Mouse (Mus musculus): ENCODE results near the gene Gbx2. TPM values are rescaled to one million over a fixed set of nuclear protein-coding genes. Genes with fewer than 3 reads are reported as not detected.

Gene Gbx2
- polyA plus RNA-seq, 1 experiment from 2014 or later: 33.0 TPM

DNA sequence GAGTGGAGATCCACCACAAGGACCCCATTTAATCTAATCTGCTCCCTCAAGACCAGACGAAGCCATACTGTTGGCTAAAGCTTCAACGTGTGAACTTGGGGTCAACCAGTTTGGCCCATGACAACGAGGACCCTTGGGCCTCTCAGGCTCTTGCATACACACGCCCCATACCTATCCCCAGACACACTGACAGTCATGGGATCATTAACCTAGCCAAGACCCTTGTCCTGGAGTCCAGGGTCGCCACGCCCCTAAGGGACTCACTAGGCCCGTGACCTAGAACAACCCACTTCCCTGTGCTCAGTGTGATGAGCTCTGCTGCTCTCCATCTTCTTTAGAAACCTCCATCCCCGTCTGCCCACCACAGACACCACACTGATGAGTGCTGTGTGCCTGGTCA lies 46.6 kb downstream of the Gbx2 start:
- H3K4me3 ChIP-seq (ENCODE audit: low read length): no peak overlapping the region

DNA sequence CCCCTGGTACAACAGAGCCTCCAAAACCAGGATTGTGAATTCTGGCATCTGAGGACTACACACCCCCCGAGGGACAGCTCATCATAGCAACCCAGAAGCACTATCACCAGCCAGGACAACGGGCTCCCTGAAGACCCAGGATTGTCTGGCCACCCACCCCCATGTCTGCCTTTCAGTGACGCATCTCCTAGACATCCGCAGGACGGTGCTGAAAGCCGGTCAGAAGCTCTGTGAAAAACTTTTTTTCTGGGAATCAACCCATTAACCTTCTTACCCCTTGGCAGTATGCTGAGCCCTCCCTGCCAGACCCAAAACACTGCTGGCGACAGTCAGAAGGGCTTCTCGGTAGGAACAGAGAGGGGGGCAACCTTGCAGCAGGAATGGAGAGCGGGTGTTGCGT lies 50.1 kb downstream of the Gbx2 start:
- no peak overlapping the region for H3K4me3 ChIP-seq (ENCODE audit: low read length)
- no peak overlapping the region for H3K27ac ChIP-seq (ENCODE audit: low read depth, low read length)
- H3K9me3 ChIP-seq (ENCODE audit: control insufficient read depth, low read length): no peaks in the 10 kb centered on the region
- WGBS: 38% methylated on average over 10 of the region's 10 CpGs
- H3K4me2 ChIP-seq (ENCODE audit: low read length): no peak overlapping the region
- peak; percentile 64 for ATAC-seq
- peaks cover 39% of the 10 kb centered on the region for H3K4me1 ChIP-seq (ENCODE audit: control insufficient read depth, insufficient read depth, low read depth, low read length)
- H3K36me3 ChIP-seq (ENCODE audit: control insufficient read depth, insufficient read depth, low read length): 0 out of 2 replicates have a peak, but pooled peaks cover 2% of the 10 kb centered on the region
- H3K27me3 ChIP-seq (replicated peaks; ENCODE audit: control insufficient read depth, insufficient read depth, low read length): no peaks in the 10 kb centered on the region
- H3K9ac ChIP-seq (ENCODE audit: low read depth, low read length): no peak overlapping the region

More for the DNA sequence above, 46.6 kb downstream of the Gbx2 start:
- peaks cover 19% of the 10 kb centered on the region for H3K36me3 ChIP-seq (ENCODE audit: control insufficient read depth, insufficient read depth, low read length)
- no peak overlapping the region for H3K9ac ChIP-seq (ENCODE audit: low read depth, low read length)
- no peak for ATAC-seq
- WGBS: 93% methylated on average over 8 of the region's 8 CpGs
- H3K27ac ChIP-seq (ENCODE audit: low read depth, low read length): no peak overlapping the region
- H3K4me1 ChIP-seq (ENCODE audit: control insufficient read depth, insufficient read depth, low read depth, low read length): peaks cover 14% of the 10 kb centered on the region
- no peaks in the 10 kb centered on the region for H3K27me3 ChIP-seq (replicated peaks; ENCODE audit: control insufficient read depth, insufficient read depth, low read length)
- H3K4me2 ChIP-seq (ENCODE audit: low read length): no peak overlapping the region
- no peaks in the 10 kb centered on the region for H3K9me3 ChIP-seq (ENCODE audit: control insufficient read depth, low read length)

DNA sequence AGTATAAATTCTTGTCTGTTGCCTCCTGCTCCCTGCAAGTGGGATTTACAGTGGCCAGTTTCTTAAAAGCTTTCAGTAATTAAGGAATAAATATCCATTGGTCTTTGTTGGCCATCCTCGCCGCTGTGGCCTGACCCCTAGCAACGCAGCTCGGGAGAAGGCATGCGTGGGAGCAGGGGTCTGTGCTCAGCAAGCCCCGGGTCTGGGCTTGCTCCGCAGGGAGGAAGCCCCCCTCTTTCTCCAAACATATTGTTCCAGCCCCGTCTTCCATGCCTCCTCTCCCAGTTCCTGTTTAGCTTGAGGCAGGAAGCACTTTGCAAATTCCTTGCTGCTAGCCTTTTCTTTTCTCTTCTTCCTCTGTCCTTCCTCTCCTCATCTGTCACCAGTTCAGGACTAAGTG lies 50.8 kb downstream of the Gbx2 start:
- Histone ChIP-seq H3K4me3 (ENCODE audit: low read length) (no peak overlapping the region), H3K27me3 (replicated peaks; ENCODE audit: control insufficient read depth, insufficient read depth, low read length) (no peaks in the 10 kb centered on the region), H3K9ac (ENCODE audit: low read depth, low read length) (no peak overlapping the region), H3K36me3 (ENCODE audit: control insufficient read depth, insufficient read depth, low read length) (0 out of 2 replicates have a peak, but pooled peaks cover 2% of the 10 kb centered on the region), H3K9me3 (ENCODE audit: control insufficient read depth, low read length) (no peaks in the 10 kb centered on the region), H3K4me2 (ENCODE audit: low read length) (no peak overlapping the region), H3K27ac (ENCODE audit: low read depth, low read length) (no peak overlapping the region), H3K4me1 (ENCODE audit: control insufficient read depth, insufficient read depth, low read depth, low read length) (peaks cover 37% of the 10 kb centered on the region)
- no peak for ATAC-seq
- 11% methylated on average over 8 of the region's 8 CpGs for WGBS

GRCm38 (mm10) chr1:89878496-89878895 lies 52.5 kb downstream of the Gbx2 start:
- 60% methylated on average over 11 of the region's 11 CpGs for WGBS
- no peak for ATAC-seq
- Histone ChIP-seq H3K9me3 (ENCODE audit: control insufficient read depth, low read length) (no peaks in the 10 kb centered on the region), H3K36me3 (ENCODE audit: control insufficient read depth, insufficient read depth, low read length) (0 out of 2 replicates have a peak, but pooled peaks cover 2% of the 10 kb centered on the region), H3K27me3 (replicated peaks; ENCODE audit: control insufficient read depth, insufficient read depth, low read length) (no peaks in the 10 kb centered on the region), H3K27ac (ENCODE audit: low read depth, low read length) (no peak overlapping the region), H3K9ac (ENCODE audit: low read depth, low read length) (no peak overlapping the region), H3K4me2 (ENCODE audit: low read length) (no peak overlapping the region), H3K4me1 (ENCODE audit: control insufficient read depth, insufficient read depth, low read depth, low read length) (peaks cover 31% of the 10 kb centered on the region), H3K4me3 (ENCODE audit: low read length) (no peak overlapping the region)

Other genes starting within 250 kb of the Gbx2 start
- 0.67 and 0.75 TPM in 2 replicates for gene Asb18, start 83.5 kb upstream of the Gbx2 start, polyA plus RNA-seq (2015; fragmentation: Nextera tagmentation; extraction: Ambion mirVana)
- 0.98 and 1.3 TPM in 2 replicates for gene Iqca, start 222.2 kb upstream of the Gbx2 start, polyA plus RNA-seq (2015; fragmentation: Nextera tagmentation; extraction: Ambion mirVana)